Mouse (Mus musculus): ENCODE measurements around the gene Ddx23. TPM values are rescaled to one million over a fixed set of nuclear protein-coding genes. Genes with fewer than 3 reads are reported as not detected.

Gene Ddx23
- total and polyA plus RNA-seq, 2 experiments from 2014 or later: 12.9 to 25.1 TPM

- H3K4me3 ChIP-seq (ENCODE audit: low read depth, low read length): no peak overlapping the region
- H3K36me3 ChIP-seq (replicated peaks; ENCODE audit: control insufficient read depth, insufficient read depth, low read length): no peaks in the 10 kb centered on the region
- 11% methylated on average over 8 of the region's 8 CpGs for WGBS
- H3K27ac ChIP-seq (ENCODE audit: low read depth): no peak overlapping the region
- no peak overlapping the region for H3K9ac ChIP-seq (replicated peaks; ENCODE audit: low read depth, low read length)
- H3K27me3 ChIP-seq (ENCODE audit: control insufficient read depth, insufficient read depth, low read length): peaks cover 17% of the 10 kb centered on the region
- DNase-seq (ENCODE audit: low spot score) (no peak), ATAC-seq (ENCODE audit: insufficient read depth, low read depth) (peak; percentile 55)
- TF ChIP-seq CTCF (IDR thresholded peaks at IDR 0.05; ENCODE audit: low read depth) (no peak), EP300 (IDR thresholded peaks at IDR 0.05; ENCODE audit: low read depth) (no peak)
- peak overlapping the region; percentile 8; the same call in 1 of the 2 replicates for H3K4me2 ChIP-seq (ENCODE audit: low read depth, low read length)
- H3K9me3 ChIP-seq (replicated peaks; ENCODE audit: control insufficient read depth, low read length): no peaks in the 10 kb centered on the region; the same call in 1 of the 2 replicates
- peaks cover 7% of the 10 kb centered on the region for H3K4me1 ChIP-seq (ENCODE audit: control insufficient read depth, insufficient read depth)
These were observed 36.6 kb downstream of the Ddx23 start for GRCm38 (mm10) chr15:98626078-98626477.

GRCm38 (mm10) chr15:98623361-98623821, 39.3 kb downstream of the Ddx23 start:
- peak overlapping the region; percentile 51; the same call in 1 of the 2 replicates for H3K27ac ChIP-seq (ENCODE audit: low read depth)
- WGBS: 51% methylated on average over 5 of the region's 5 CpGs
- DNase-seq (ENCODE audit: low spot score): no peak
- TF ChIP-seq EP300 (IDR thresholded peaks at IDR 0.05; ENCODE audit: low read depth) (no peak), CTCF (IDR thresholded peaks at IDR 0.05; ENCODE audit: low read depth) (no peak)
- H3K4me3 ChIP-seq (ENCODE audit: low read depth, low read length): no peak overlapping the region
- no peak overlapping the region for H3K4me2 ChIP-seq (ENCODE audit: low read depth, low read length)
- no peaks in the 10 kb centered on the region for H3K36me3 ChIP-seq (replicated peaks; ENCODE audit: control insufficient read depth, insufficient read depth, low read length)
- ATAC-seq (ENCODE audit: insufficient read depth, low read depth): no peak
- no peaks in the 10 kb centered on the region; the same call in 1 of the 2 replicates for H3K9me3 ChIP-seq (replicated peaks; ENCODE audit: control insufficient read depth, low read length)
- H3K9ac ChIP-seq (replicated peaks; ENCODE audit: low read depth, low read length): no peak overlapping the region
- H3K27me3 ChIP-seq (ENCODE audit: control insufficient read depth, insufficient read depth, low read length): 0 out of 2 replicates have a peak, but pooled peaks cover 4% of the 10 kb centered on the region
- peaks cover 3% of the 10 kb centered on the region; the same call in 1 of the 2 replicates for H3K4me1 ChIP-seq (ENCODE audit: control insufficient read depth, insufficient read depth)

- peak overlapping the region; percentile 51; the same call in 1 of the 2 replicates for H3K27ac ChIP-seq (ENCODE audit: low read depth)
- no peak overlapping the region for H3K4me3 ChIP-seq (ENCODE audit: low read depth, low read length)
- no peak for DNase-seq (ENCODE audit: low spot score)
- 43% methylated on average over 6 of the region's 6 CpGs for WGBS
- H3K9ac ChIP-seq (replicated peaks; ENCODE audit: low read depth, low read length): no peak overlapping the region
- H3K9me3 ChIP-seq (replicated peaks; ENCODE audit: control insufficient read depth, low read length): no peaks in the 10 kb centered on the region; the same call in 1 of the 2 replicates
- H3K4me2 ChIP-seq (ENCODE audit: low read depth, low read length): no peak overlapping the region
- ATAC-seq (ENCODE audit: insufficient read depth, low read depth): no peak
- peaks cover 3% of the 10 kb centered on the region; the same call in 1 of the 2 replicates for H3K4me1 ChIP-seq (ENCODE audit: control insufficient read depth, insufficient read depth)
- H3K36me3 ChIP-seq (replicated peaks; ENCODE audit: control insufficient read depth, insufficient read depth, low read length): no peaks in the 10 kb centered on the region
- H3K27me3 ChIP-seq (ENCODE audit: control insufficient read depth, insufficient read depth, low read length): no peaks in the 10 kb centered on the region
- no peak for TF ChIP-seq CTCF (IDR thresholded peaks at IDR 0.05; ENCODE audit: low read depth)
- TF ChIP-seq EP300 (IDR thresholded peaks at IDR 0.05; ENCODE audit: low read depth): no peak
These were observed 40.0 kb downstream of the Ddx23 start for GRCm38 (mm10) chr15:98622721-98623120.

GRCm38 (mm10) chr15:98622199-98622598, 40.5 kb downstream of the Ddx23 start:
- no peaks in the 10 kb centered on the region for H3K36me3 ChIP-seq (replicated peaks; ENCODE audit: control insufficient read depth, insufficient read depth, low read length)
- peaks cover 3% of the 10 kb centered on the region; the same call in 1 of the 2 replicates for H3K4me1 ChIP-seq (ENCODE audit: control insufficient read depth, insufficient read depth)
- H3K9me3 ChIP-seq (replicated peaks; ENCODE audit: control insufficient read depth, low read length): no peaks in the 10 kb centered on the region; the same call in 1 of the 2 replicates
- H3K4me3 ChIP-seq (ENCODE audit: low read depth, low read length): no peak overlapping the region
- TF ChIP-seq EP300 (IDR thresholded peaks at IDR 0.05; ENCODE audit: low read depth) (no peak), CTCF (IDR thresholded peaks at IDR 0.05; ENCODE audit: low read depth) (no peak)
- 27% methylated on average over 7 of the region's 7 CpGs for WGBS
- H3K27ac ChIP-seq (ENCODE audit: low read depth): no peak overlapping the region; the same call in 1 of the 2 replicates
- DNase-seq (ENCODE audit: low spot score): no peak
- H3K4me2 ChIP-seq (ENCODE audit: low read depth, low read length): no peak overlapping the region
- H3K9ac ChIP-seq (replicated peaks; ENCODE audit: low read depth, low read length): no peak overlapping the region
- no peak for ATAC-seq (ENCODE audit: insufficient read depth, low read depth)
- H3K27me3 ChIP-seq (ENCODE audit: control insufficient read depth, insufficient read depth, low read length): no peaks in the 10 kb centered on the region

- Histone ChIP-seq H3K4me2 (ENCODE audit: low read depth, low read length) (0 out of 2 replicates have a peak overlapping the region, but pooled peaks have one; percentile 32), H3K4me1 (ENCODE audit: control insufficient read depth, insufficient read depth) (peaks cover 10% of the 10 kb centered on the region; the same call in 1 of the 2 replicates), H3K27me3 (ENCODE audit: control insufficient read depth, insufficient read depth, low read length) (no peaks in the 10 kb centered on the region), H3K4me3 (ENCODE audit: low read depth, low read length) (no peak overlapping the region), H3K9ac (replicated peaks; ENCODE audit: low read depth, low read length) (no peak overlapping the region; the same call in 1 of the 2 replicates), H3K27ac (ENCODE audit: low read depth) (no peak overlapping the region), H3K36me3 (replicated peaks; ENCODE audit: control insufficient read depth, insufficient read depth, low read length) (no peaks in the 10 kb centered on the region), H3K9me3 (replicated peaks; ENCODE audit: control insufficient read depth, low read length) (no peaks in the 10 kb centered on the region)
- ATAC-seq (ENCODE audit: insufficient read depth, low read depth) (peak; percentile 59; the same call in 1 of the 2 replicates), DNase-seq (ENCODE audit: low spot score) (peak; percentile 71)
- no peak for TF ChIP-seq EP300 (IDR thresholded peaks at IDR 0.05; ENCODE audit: low read depth)
- peak; percentile 83 for TF ChIP-seq CTCF (IDR thresholded peaks at IDR 0.05; ENCODE audit: low read depth)
- under 1% methylated on average over 12 of the region's 12 CpGs for WGBS
These were observed 45.5 kb downstream of the Ddx23 start for GRCm38 (mm10) chr15:98617176-98617537.

Measured in heart, postnatal 0 days (tissue).